Mouse (Mus musculus) spleen, adult 2 months (tissue): ENCODE results near the gene Numa1.

Experiments used
- CTCF ChIP-seq: fragments of 200-500 bp; IDR thresholded peaks from 2 replicates; pipeline ENCODE4 v1.5.1; 2011; ENCODE audit warnings: mild to moderate bottlenecking, inconsistent platforms; ENCODE audit not compliant: insufficient read depth, insufficient read length, insufficient replicate concordance; ENCODE audit errors: extremely low read depth
- POLR2A ChIP-seq: fragments of 200-500 bp; IDR thresholded peaks from 2 replicates; pipeline ENCODE4 v1.6.1; 2011; ENCODE audit warnings: low read depth, low read length, inconsistent platforms

DNA sequence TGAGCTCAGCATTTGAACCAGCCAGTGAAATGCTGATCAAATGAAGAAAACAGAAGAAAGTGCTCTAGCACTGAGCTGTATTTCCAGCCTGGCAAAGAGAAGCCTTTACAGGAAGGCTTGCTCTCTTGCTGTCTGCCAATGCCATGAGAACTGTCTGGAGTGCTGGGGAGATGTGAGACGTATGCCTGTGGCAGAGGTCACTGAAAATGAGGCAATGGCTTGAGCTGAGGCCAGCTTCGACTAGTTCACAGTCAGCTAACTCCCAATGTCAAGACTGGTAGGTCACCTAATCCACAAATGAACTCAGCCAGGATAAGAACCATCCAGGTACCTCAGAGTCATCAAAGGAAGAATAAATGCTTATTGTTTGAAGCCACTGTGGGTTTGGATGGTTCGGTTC lies 5.8 kb upstream of the Numa1 start:
- TF ChIP-seq POLR2A (no peak), CTCF (no peak)
